Mouse (Mus musculus): ENCODE results near the gene Mier1. TPM values are rescaled to one million over a fixed set of nuclear protein-coding genes. Genes with fewer than 3 reads are reported as not detected.
"Not testable (repeated sequence)": the region's sequence is repeated elsewhere in the genome, so short reads cannot be mapped to it uniquely, and the experiment has no call there.

The Mier1 gene
- polyA plus RNA-seq, 1 experiment, result 14.3 TPM

DNA sequence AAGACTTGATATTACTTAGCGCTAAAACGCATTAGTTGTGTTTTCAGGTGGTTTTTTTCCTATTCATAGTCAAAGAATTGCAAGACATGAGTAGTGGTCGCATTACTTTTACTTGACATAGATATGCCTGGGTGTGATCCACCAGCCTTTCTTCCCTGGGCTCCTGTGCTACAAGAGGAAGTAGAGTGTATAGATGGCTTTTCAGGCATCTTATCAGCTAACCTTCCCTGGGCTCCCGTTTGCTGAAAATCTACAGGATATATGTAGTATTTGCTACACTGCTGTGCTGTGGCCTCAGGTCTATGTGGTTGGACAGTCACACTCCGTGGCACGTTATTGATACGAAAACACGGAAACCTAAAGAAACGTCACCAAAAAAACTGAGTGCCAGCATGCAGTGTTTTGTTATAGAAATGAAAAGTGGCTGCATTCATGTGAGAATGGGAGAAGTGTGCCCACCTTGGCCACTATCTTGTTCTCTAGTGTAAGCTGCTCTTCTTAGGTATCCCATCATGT lies 6.7 kb downstream of the Mier1 start:
- Histone ChIP-seq H3K4me3 (ENCODE audit: control insufficient read depth, low read depth, low read length) (no peak overlapping the region), H3K27me3 (ENCODE audit: control insufficient read depth, insufficient read depth, low read length) (no peaks in the 10 kb centered on the region)
- TF ChIP-seq POLR2A (IDR thresholded peaks at IDR 0.05; ENCODE audit: control insufficient read depth, low read depth, low read length), result no peak
- no peak for TF ChIP-seq CTCF (IDR thresholded peaks at IDR 0.05; ENCODE audit: control insufficient read depth, insufficient read depth, insufficient replicate concordance, low read depth, low read length)

DNA sequence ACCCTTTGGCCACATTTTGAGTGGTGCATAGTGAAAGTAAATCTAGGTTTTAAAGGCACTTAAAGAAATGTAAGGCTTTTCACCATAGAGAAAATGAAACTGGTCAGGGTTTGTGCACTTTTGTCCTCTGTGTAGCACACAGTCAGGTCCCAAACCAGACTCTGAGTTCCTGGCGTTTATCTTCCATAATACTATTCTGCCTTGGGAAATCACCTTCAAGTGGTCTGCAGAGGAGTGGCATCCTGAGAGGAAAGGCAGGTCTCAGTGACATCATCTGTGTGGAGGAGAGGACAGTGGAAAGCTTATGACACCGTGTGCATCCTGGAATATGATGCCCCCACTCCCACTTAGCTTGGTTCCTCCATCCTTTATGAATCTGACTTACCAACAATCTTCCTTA lies 8.9 kb downstream of the Mier1 start:
- TF ChIP-seq CTCF (IDR thresholded peaks at IDR 0.05; ENCODE audit: control insufficient read depth, insufficient read depth, insufficient replicate concordance, low read depth, low read length) (no peak), POLR2A (IDR thresholded peaks at IDR 0.05; ENCODE audit: control insufficient read depth, low read depth, low read length) (no peak)
- no peaks in the 10 kb centered on the region for H3K27me3 ChIP-seq (ENCODE audit: control insufficient read depth, insufficient read depth, low read length)
- no peak overlapping the region for H3K4me3 ChIP-seq (ENCODE audit: control insufficient read depth, low read depth, low read length)
- H3K36me3 ChIP-seq (ENCODE audit: control insufficient read depth, insufficient read depth, low read length), result no peaks in the 10 kb centered on the region
- no peak overlapping the region for H3K27ac ChIP-seq (ENCODE audit: control insufficient read depth, insufficient read depth, low read depth, low read length)
- H3K4me1 ChIP-seq (ENCODE audit: control insufficient read depth, insufficient read depth, low read length), result no peaks in the 10 kb centered on the region

More for the DNA sequence above, 6.7 kb downstream of the Mier1 start:
- H3K27ac ChIP-seq (ENCODE audit: control insufficient read depth, insufficient read depth, low read depth, low read length), result no peak overlapping the region
- H3K36me3 ChIP-seq (ENCODE audit: control insufficient read depth, insufficient read depth, low read length), result no peaks in the 10 kb centered on the region
- no peaks in the 10 kb centered on the region for H3K4me1 ChIP-seq (ENCODE audit: control insufficient read depth, insufficient read depth, low read length)

DNA sequence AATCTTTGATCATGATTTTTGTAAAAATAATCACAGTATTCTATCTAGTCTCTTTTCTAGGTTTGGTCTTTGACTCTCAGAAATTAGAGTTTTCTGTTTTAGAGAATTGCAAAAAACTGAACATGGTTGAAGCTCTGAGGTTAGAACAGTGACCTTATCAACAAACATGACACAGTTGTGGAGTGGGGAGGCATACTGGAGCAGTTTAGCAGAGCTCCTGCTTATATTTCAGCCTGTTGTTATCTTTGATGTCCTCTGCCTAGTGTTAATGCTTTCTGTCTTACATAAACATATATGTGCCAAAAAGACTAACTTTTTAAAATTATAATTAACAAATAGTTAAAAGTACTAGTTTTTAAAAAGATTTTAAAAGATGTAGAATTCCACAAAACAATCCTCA lies 9.4 kb downstream of the Mier1 start:
- no peaks in the 10 kb centered on the region for H3K27me3 ChIP-seq (ENCODE audit: control insufficient read depth, insufficient read depth, low read length)
- H3K4me3 ChIP-seq (ENCODE audit: control insufficient read depth, low read depth, low read length), result no peak overlapping the region
- no peak for TF ChIP-seq CTCF (IDR thresholded peaks at IDR 0.05; ENCODE audit: control insufficient read depth, insufficient read depth, insufficient replicate concordance, low read depth, low read length)
- TF ChIP-seq POLR2A (IDR thresholded peaks at IDR 0.05; ENCODE audit: control insufficient read depth, low read depth, low read length), result no peak
- no peak overlapping the region for H3K27ac ChIP-seq (ENCODE audit: control insufficient read depth, insufficient read depth, low read depth, low read length)
- H3K36me3 ChIP-seq (ENCODE audit: control insufficient read depth, insufficient read depth, low read length), result no peaks in the 10 kb centered on the region
- no peaks in the 10 kb centered on the region for H3K4me1 ChIP-seq (ENCODE audit: control insufficient read depth, insufficient read depth, low read length)

DNA sequence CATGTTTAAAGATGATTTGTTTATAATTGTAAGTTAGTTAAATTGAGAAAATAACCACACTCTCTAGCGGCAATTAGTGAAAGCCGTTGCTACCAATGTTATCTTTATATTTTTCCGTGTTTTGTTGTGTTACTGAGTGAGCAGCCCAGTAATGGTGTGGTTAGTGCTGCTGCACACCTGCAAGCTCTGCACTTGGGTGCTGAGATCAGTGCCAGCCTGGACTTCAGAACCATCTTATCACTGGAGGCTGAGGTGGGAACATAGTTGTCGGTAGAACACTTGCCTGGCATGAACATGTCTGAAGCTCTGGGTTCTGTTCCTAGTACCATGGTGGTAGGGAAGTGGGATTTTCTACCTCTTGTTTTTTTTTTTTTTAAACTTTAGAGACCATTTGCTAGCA lies 12.3 kb downstream of the Mier1 start:
- Histone ChIP-seq H3K4me3 (ENCODE audit: control insufficient read depth, low read depth, low read length) (no peak overlapping the region), H3K4me1 (ENCODE audit: control insufficient read depth, insufficient read depth, low read length) (no peaks in the 10 kb centered on the region), H3K36me3 (ENCODE audit: control insufficient read depth, insufficient read depth, low read length) (no peaks in the 10 kb centered on the region), H3K27me3 (ENCODE audit: control insufficient read depth, insufficient read depth, low read length) (no peaks in the 10 kb centered on the region), H3K27ac (ENCODE audit: control insufficient read depth, insufficient read depth, low read depth, low read length) (no peak overlapping the region)
- TF ChIP-seq CTCF (IDR thresholded peaks at IDR 0.05; ENCODE audit: control insufficient read depth, insufficient read depth, insufficient replicate concordance, low read depth, low read length) (no peak), POLR2A (IDR thresholded peaks at IDR 0.05; ENCODE audit: control insufficient read depth, low read depth, low read length) (no peak)

DNA sequence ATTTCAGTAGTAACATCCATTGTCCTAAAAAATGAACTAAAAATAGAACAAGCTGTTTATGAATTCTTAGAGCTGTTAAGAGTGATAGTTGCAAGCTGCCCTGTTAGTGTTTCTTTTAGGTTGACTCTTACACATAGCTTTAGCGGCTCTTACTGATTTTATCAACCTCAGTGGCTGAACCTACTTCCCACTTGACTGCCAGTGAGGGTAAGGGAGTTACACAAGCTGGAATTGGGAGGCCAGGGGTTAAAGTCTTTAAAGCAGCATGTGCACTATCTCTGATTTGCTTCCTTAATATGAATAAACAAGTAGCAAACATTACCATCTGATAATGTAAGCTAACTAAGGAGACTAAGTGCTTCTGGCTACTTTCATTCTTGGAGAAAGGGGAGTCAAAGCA lies 22.8 kb downstream of the Mier1 start:
- no peak overlapping the region for H3K27ac ChIP-seq (ENCODE audit: control insufficient read depth, insufficient read depth, low read depth, low read length)
- H3K36me3 ChIP-seq (ENCODE audit: control insufficient read depth, insufficient read depth, low read length), result no peaks in the 10 kb centered on the region
- no peaks in the 10 kb centered on the region for H3K27me3 ChIP-seq (ENCODE audit: control insufficient read depth, insufficient read depth, low read length)
- TF ChIP-seq CTCF (IDR thresholded peaks at IDR 0.05; ENCODE audit: control insufficient read depth, insufficient read depth, insufficient replicate concordance, low read depth, low read length), result no peak
- H3K4me3 ChIP-seq (ENCODE audit: control insufficient read depth, low read depth, low read length), result no peak overlapping the region
- no peaks in the 10 kb centered on the region for H3K4me1 ChIP-seq (ENCODE audit: control insufficient read depth, insufficient read depth, low read length)

DNA sequence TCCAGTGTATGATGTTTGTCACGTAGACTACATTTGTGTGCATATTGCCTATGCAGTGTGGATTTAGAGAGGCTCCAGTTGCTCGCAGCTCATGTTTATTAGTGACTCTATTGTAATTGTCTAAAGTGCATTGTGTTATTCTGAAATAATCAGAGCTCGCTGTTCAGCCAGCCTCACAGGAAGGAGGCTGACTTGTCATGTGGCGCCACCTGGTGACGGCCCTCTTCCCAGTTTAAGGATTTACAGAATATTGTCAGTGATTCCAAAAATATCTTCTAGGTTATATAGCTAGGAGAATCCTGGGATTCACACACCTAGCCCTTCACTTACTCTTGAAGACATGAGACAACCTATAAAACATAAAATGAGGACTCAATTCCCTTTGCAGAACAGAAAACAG lies 32.1 kb downstream of the Mier1 start:
- Histone ChIP-seq H3K36me3 (ENCODE audit: control insufficient read depth, insufficient read depth, low read length) (peaks cover 7% of the 10 kb centered on the region), H3K4me1 (ENCODE audit: control insufficient read depth, insufficient read depth, low read length) (no peaks in the 10 kb centered on the region), H3K27ac (ENCODE audit: control insufficient read depth, insufficient read depth, low read depth, low read length) (no peak overlapping the region), H3K27me3 (ENCODE audit: control insufficient read depth, insufficient read depth, low read length) (no peaks in the 10 kb centered on the region), H3K4me3 (ENCODE audit: control insufficient read depth, low read depth, low read length) (no peak overlapping the region)
- TF ChIP-seq POLR2A (IDR thresholded peaks at IDR 0.05; ENCODE audit: control insufficient read depth, low read depth, low read length) (no peak), CTCF (IDR thresholded peaks at IDR 0.05; ENCODE audit: control insufficient read depth, insufficient read depth, insufficient replicate concordance, low read depth, low read length) (peak; percentile 57; the same call in 1 of the 2 replicates)

DNA sequence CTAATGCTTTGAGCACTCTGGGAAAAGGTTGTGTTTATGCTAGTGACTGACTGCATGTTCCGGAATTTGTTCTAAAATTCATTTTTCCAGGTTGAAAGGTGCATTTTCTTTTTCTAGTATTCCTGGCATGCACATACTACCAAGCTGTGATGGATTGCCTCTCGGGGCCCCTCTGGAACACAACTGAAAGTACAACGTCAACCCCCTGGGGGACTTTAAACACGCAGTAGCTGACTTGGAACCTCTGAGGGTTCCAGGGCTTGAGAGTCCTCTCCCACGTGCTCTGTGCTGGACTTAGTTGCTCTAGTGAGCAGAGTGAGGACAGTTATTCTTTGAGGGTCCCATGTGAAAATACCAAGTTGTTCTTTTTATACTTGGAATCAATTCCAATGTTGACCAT lies 37.8 kb downstream of the Mier1 start:
- H3K36me3 ChIP-seq (ENCODE audit: control insufficient read depth, insufficient read depth, low read length), result peaks cover 5% of the 10 kb centered on the region
- no peaks in the 10 kb centered on the region for H3K4me1 ChIP-seq (ENCODE audit: control insufficient read depth, insufficient read depth, low read length)
- no peak overlapping the region for H3K27ac ChIP-seq (ENCODE audit: control insufficient read depth, insufficient read depth, low read depth, low read length)
- H3K27me3 ChIP-seq (ENCODE audit: control insufficient read depth, insufficient read depth, low read length), result no peaks in the 10 kb centered on the region
- TF ChIP-seq CTCF (IDR thresholded peaks at IDR 0.05; ENCODE audit: control insufficient read depth, insufficient read depth, insufficient replicate concordance, low read depth, low read length) (no peak), POLR2A (IDR thresholded peaks at IDR 0.05; ENCODE audit: control insufficient read depth, low read depth, low read length) (no peak)
- no peak overlapping the region for H3K4me3 ChIP-seq (ENCODE audit: control insufficient read depth, low read depth, low read length)

DNA sequence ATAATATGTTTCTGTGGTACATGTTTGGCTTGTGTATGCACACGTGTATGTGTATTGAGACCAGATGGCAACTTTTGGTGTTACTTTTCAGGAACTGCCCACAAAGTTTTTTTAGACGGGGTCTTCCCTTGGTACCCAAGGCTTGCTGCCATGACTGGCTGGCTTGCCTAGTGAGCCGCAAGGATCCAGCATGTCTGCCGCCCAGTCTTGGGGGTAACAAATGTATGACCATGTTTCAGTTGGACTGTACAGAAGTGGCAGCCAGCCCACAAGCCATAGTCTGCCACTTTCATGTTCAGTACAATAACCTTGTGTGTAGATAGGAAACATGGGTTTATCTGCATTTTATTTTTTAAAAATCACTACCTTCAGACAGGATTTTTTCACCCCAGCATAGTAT lies 44.6 kb downstream of the Mier1 start:
- Histone ChIP-seq H3K27ac (ENCODE audit: control insufficient read depth, insufficient read depth, low read depth, low read length) (no peak overlapping the region), H3K4me1 (ENCODE audit: control insufficient read depth, insufficient read depth, low read length) (no peaks in the 10 kb centered on the region), H3K27me3 (ENCODE audit: control insufficient read depth, insufficient read depth, low read length) (no peaks in the 10 kb centered on the region), H3K36me3 (ENCODE audit: control insufficient read depth, insufficient read depth, low read length) (no peaks in the 10 kb centered on the region; the same call in none of the 2 replicates), H3K4me3 (ENCODE audit: control insufficient read depth, low read depth, low read length) (no peak overlapping the region)
- TF ChIP-seq POLR2A (IDR thresholded peaks at IDR 0.05; ENCODE audit: control insufficient read depth, low read depth, low read length) (no peak), CTCF (IDR thresholded peaks at IDR 0.05; ENCODE audit: control insufficient read depth, insufficient read depth, insufficient replicate concordance, low read depth, low read length) (no peak)

DNA sequence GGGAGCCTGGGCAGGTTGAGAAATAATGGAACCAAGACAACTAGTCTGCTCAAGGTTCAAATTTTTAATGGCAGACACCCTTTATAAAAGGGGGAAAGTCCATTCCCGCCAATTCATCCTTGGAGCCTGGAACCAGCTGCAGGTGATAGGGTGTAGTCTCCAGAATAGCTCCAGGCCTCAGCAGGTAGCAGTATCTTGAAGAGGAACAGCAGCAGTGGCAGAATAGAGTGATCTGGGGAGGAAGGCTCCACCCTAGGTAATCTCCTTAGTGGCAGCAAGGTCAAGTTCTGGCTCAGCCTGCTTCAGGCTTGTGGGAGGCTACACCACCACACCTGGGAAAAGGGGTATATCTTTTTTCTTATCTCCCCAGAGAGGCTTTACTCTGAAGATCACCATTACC lies 52.0 kb downstream of the Mier1 start:
- H3K27me3 ChIP-seq (ENCODE audit: control insufficient read depth, insufficient read depth, low read length); H3K4me1 ChIP-seq (ENCODE audit: control insufficient read depth, insufficient read depth, low read length); H3K36me3 ChIP-seq (ENCODE audit: control insufficient read depth, insufficient read depth, low read length); H3K27ac ChIP-seq (ENCODE audit: control insufficient read depth, insufficient read depth, low read depth, low read length); H3K4me3 ChIP-seq (ENCODE audit: control insufficient read depth, low read depth, low read length): not testable (repeated sequence)

All from testis, adult 2 months (tissue).